Mouse (Mus musculus) heart, adult 2 months (tissue): ENCODE results near the gene Mdk.

ENCODE experiments used
- CTCF ChIP-seq: fragments of 200-600 bp; IDR thresholded peaks from 2 replicates; pipeline ENCODE4 v1.8.1; 2022; ENCODE audit warnings: antibody characterized with exemption, mild to moderate bottlenecking, moderate library complexity
- EP300 ChIP-seq: fragments of 200-500 bp; IDR thresholded peaks from 2 replicates; pipeline ENCODE4 v1.6.1; 2011; ENCODE audit warnings: low read depth, low read length, control low read depth; ENCODE audit not compliant: insufficient read depth
- POLR2A ChIP-seq: fragments of 200-500 bp; IDR thresholded peaks from 2 replicates; pipeline ENCODE4 v1.6.1; 2011; ENCODE audit warnings: mild to moderate bottlenecking, low read depth, low read length, control low read depth; ENCODE audit not compliant: insufficient read depth

DNA sequence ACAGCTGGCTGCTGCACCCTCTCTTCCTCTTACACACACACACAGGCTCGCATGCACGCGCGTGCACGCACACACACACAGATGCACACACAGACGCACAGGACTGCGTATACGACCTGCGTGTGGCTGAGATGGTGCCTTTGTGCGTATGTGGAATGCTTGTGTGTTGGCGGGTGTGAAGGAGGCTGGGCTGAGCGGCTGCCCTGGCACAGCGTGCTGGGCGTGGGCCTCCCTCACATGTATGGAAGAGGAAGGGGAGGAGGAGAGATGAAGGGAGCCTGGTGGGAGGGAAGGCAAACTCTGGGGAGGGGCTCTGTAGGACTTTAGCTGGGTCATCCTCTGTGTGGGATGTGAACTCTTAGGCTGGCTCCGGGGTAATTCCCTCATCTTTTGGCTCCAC lies 6.7 kb downstream of the Mdk start:
- TF ChIP-seq CTCF (no peak), POLR2A (no peak), EP300 (no peak)
